Mouse (Mus musculus): ENCODE data around the gene Satb2.

- TF ChIP-seq ZC3H11A (IDR thresholded peaks at IDR 0.05; ENCODE audit: low read depth, low read length) (no peak), POLR2A (IDR thresholded peaks at IDR 0.05; ENCODE audit: low read depth, low read length) (no peak), SIN3A (IDR thresholded peaks at IDR 0.05; ENCODE audit: low read length) (no peak), USF1 (IDR thresholded peaks at IDR 0.05; ENCODE audit: low read depth, low read length) (no peak), NRF1 (IDR thresholded peaks at IDR 0.05; ENCODE audit: low read depth, low read length) (no peak), MAFK (IDR thresholded peaks at IDR 0.05; ENCODE audit: insufficient replicate concordance, low read length) (no peak), CTCF (conservative IDR thresholded peaks at IDR 0.05 in 1 of 2, IDR thresholded peaks at IDR 0.05 in 1 of 2; ENCODE audit: low read depth in 2 of 2, low read length in 2 of 2) (no peak), ELF1 (IDR thresholded peaks at IDR 0.05; ENCODE audit: low read depth, low read length) (no peak)
Measured at GRCm38 (mm10) chr1:56928731-56929130, 49.7 kb downstream of the Satb2 start.

Data from CH12.LX (cell line).